Mouse (Mus musculus) gastrocnemius, adult 18-20 months (tissue): Measurements from ENCODE around the gene Plod2. TPM values are rescaled to one million over a fixed set of nuclear protein-coding genes. Genes with fewer than 3 reads are reported as not detected.

Experiments used
- DNase-seq: peaks from one replicate; pipeline ENCODE4 v3.0.0; 2021; ENCODE audit warnings: low spot score
- long read RNA-seq, 2 experiments: library from polyadenylated mRNA; stranded (forward); transcript quantifications; one replicate each; pipeline ENCODE4 v2.0.0; 2021
- total RNA-seq, 2 experiments: library from RNA; stranded (reverse); gene quantifications; 2 replicates each; pipeline ENCODE4 v1.2.3; 2021

Gene Plod2
- 1 to 10 TPM; 2.0 to 3.7 TPM for total RNA-seq
- long read RNA-seq, experiment 1, partial matches to known transcripts: 1 of 2 reads
- long read RNA-seq, experiment 1, other reads (novel, unspliced or antisense): 0 of 2 reads
- long read RNA-seq, experiment 2, partial matches to known transcripts: 1 of 1 reads
- long read RNA-seq, experiment 2, other reads (novel, unspliced or antisense): 0 of 1 reads

GRCm38 (mm10) chr9:92541977-92542561 is at the start of gene Plod2:
TSS of gene Plod2 (plus strand) at chr9:92542223.
- peak; percentile 66 for DNase-seq

GRCm38 (mm10) chr9:92499710-92500410 is 42.2 kb upstream of the Plod2 start:
- DNase-seq: peak; percentile 86

GRCm38 (mm10) chr9:92504256-92504655 is 37.8 kb upstream of the Plod2 start:
- DNase-seq: no peak

- DNase-seq: no peak
Measured at GRCm38 (mm10) chr9:92504889-92505288, 37.1 kb upstream of the Plod2 start.

- DNase-seq: no peak
Measured at GRCm38 (mm10) chr9:92511696-92512095, 30.3 kb upstream of the Plod2 start.

- no peak for DNase-seq
Measured at GRCm38 (mm10) chr9:92517036-92517435, 25.0 kb upstream of the Plod2 start.

GRCm38 (mm10) chr9:92520751-92521150 is 21.3 kb upstream of the Plod2 start:
- no peak for DNase-seq

- no peak for DNase-seq
Measured at GRCm38 (mm10) chr9:92524506-92524905, 17.5 kb upstream of the Plod2 start.

GRCm38 (mm10) chr9:92530055-92530454 is 12.0 kb upstream of the Plod2 start:
- no peak for DNase-seq

GRCm38 (mm10) chr9:92537735-92538134 is 4.3 kb upstream of the Plod2 start:
- no peak for DNase-seq

GRCm38 (mm10) chr9:92538216-92538615 is 3.8 kb upstream of the Plod2 start:
- DNase-seq: no peak

GRCm38 (mm10) chr9:92542591-92543416 is 781 bp downstream of the Plod2 start:
- peak; percentile 36 for DNase-seq

- no peak for DNase-seq
Measured at GRCm38 (mm10) chr9:92544146-92544545, 2.1 kb downstream of the Plod2 start.

GRCm38 (mm10) chr9:92545021-92545420 is 3.0 kb downstream of the Plod2 start:
- no peak for DNase-seq

GRCm38 (mm10) chr9:92546446-92546845 is 4.4 kb downstream of the Plod2 start:
- DNase-seq: no peak

GRCm38 (mm10) chr9:92547106-92547505 is 5.1 kb downstream of the Plod2 start:
- no peak for DNase-seq

GRCm38 (mm10) chr9:92547821-92548220 is 5.8 kb downstream of the Plod2 start:
- no peak for DNase-seq

- DNase-seq: peak; percentile 36
Measured at GRCm38 (mm10) chr9:92548603-92549002, 6.6 kb downstream of the Plod2 start.

- peak; percentile 28 for DNase-seq
Measured at GRCm38 (mm10) chr9:92549811-92550490, 7.9 kb downstream of the Plod2 start.

- no peak for DNase-seq
Measured at GRCm38 (mm10) chr9:92550981-92551380, 9.0 kb downstream of the Plod2 start.

- DNase-seq: no peak
Measured at GRCm38 (mm10) chr9:92551666-92552065, 9.6 kb downstream of the Plod2 start.
